Mouse (Mus musculus) limb, embryonic 14.5 days (tissue): ENCODE results near the gene Nol6. TPM values are rescaled to one million over a fixed set of nuclear protein-coding genes. Genes with fewer than 3 reads are reported as not detected.

ENCODE experiments used
- ATAC-seq: fragments of 200-750 bp; cut with Nextera tagmentation; 2 replicates; pipeline ENCODE4 v1.8.0; 2017; ENCODE audit warnings: low read depth, moderate number of reproducible peaks, moderate TSS enrichment; ENCODE audit not compliant: low FRiP score
- DNase-seq: peaks from one replicate; pipeline ENCODE4 v3.0.0-alpha.2; 2015; ENCODE audit warnings: low spot score
- H3K27ac ChIP-seq: fragments of 300-500 bp; sonication (generic); replicated peaks from 2 replicates; pipeline ENCODE4 v1.5.1; 2014; ENCODE audit warnings: low read depth, mild to moderate bottlenecking, low read length, moderate library complexity, mixed read lengths
- H3K27me3 ChIP-seq: fragments of 300-500 bp; sonication (generic); 2 replicates; pipeline ENCODE4 v1.6.1; 2014; ENCODE audit warnings: low read length, mixed read lengths; ENCODE audit not compliant: control insufficient read depth, insufficient read depth
- H3K36me3 ChIP-seq: fragments of 300-500 bp; sonication (generic); 2 replicates; pipeline ENCODE4 v1.6.1; 2014; ENCODE audit warnings: mild to moderate bottlenecking, low read length, moderate library complexity, mixed read lengths; ENCODE audit not compliant: control insufficient read depth, insufficient read depth
- H3K4me1 ChIP-seq: fragments of 300-500 bp; sonication (generic); 2 replicates; pipeline ENCODE4 v1.6.1; 2014; ENCODE audit warnings: antibody characterized with exemption, low read length, mixed read lengths; ENCODE audit not compliant: control insufficient read depth, insufficient read depth
- H3K4me2 ChIP-seq: fragments of 300-500 bp; sonication (generic); replicated peaks from 2 replicates; pipeline ENCODE4 v1.6.1; 2014; ENCODE audit warnings: low read depth, mild to moderate bottlenecking, low read length, moderate library complexity; ENCODE audit not compliant: severe bottlenecking
- H3K4me3 ChIP-seq: fragments of 300-500 bp; sonication (generic); replicated peaks from 2 replicates; pipeline ENCODE4 v1.5.1; 2014; ENCODE audit warnings: low read length
- H3K9ac ChIP-seq: fragments of 300-500 bp; sonication (generic); 2 replicates; pipeline ENCODE4 v1.6.1; 2014; ENCODE audit warnings: mild to moderate bottlenecking, low read depth, low read length, moderate library complexity; ENCODE audit not compliant: severe bottlenecking
- H3K9me3 ChIP-seq: fragments of 300-500 bp; sonication (generic); 2 replicates; pipeline ENCODE4 v1.6.1; 2016; ENCODE audit warnings: low read length; ENCODE audit not compliant: control insufficient read depth
- POLR2A ChIP-seq: fragments of 200-500 bp; IDR thresholded peaks from 2 replicates; pipeline ENCODE4 v1.8.0; 2012; ENCODE audit warnings: inconsistent platforms, mild to moderate bottlenecking, moderate library complexity, borderline replicate concordance; ENCODE audit not compliant: insufficient read depth, insufficient read length; ENCODE audit errors: extremely low read depth
- WGBS: fragments of 180-500 bp; shearing (Covaris S2); extraction: QIAGEN DNeasy Blood & Tissue Kit; methylation state at CpG from one replicate; pipeline ENCODE4 v1.1.7; 2014; 5-methylcytosine and 5-hydroxymethylcytosine counted together
- polyA plus RNA-seq, 2 experiments: library from polyadenylated mRNA; depleted of rRNA in 1 of 2; stranded (reverse) in 1 of 2; unstranded in 1 of 2; fragments of >200 nt; fragmentation: Nextera tagmentation in 1 of 2; extraction: Ambion mirVana in 1 of 2; gene quantifications; 2 replicates each; pipeline versions ENCODE4 v1.2.1 to v1.2.3; 2012 to 2014

Nol6 gene
- polyA plus RNA-seq, 2 experiments: 29.2 to 39.1 TPM

DNA sequence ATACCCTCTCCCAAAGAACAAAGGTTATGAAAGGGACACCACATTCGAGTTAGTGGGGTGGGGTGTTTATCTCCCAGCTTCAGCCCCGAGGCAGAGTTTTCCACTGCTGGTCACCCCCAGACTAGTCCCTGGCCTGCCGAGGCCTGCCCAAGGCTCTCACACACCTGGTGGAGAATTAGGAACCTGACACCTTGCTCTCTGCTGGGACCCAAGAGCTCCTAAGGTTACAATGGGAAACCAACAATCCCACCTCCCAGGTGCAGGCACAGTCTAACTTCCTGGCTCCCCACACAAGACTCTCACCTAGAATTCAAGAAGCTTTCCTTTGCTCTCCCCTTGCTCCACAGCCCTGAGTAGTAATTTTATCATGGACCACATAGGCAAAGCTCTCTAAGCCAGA, 7.4 kb downstream of the Nol6 start:
- no peak for DNase-seq
- ATAC-seq: no peak
- whole genome bisulfite sequencing: 73% methylated on average over 3 of the region's 3 CpGs

DNA sequence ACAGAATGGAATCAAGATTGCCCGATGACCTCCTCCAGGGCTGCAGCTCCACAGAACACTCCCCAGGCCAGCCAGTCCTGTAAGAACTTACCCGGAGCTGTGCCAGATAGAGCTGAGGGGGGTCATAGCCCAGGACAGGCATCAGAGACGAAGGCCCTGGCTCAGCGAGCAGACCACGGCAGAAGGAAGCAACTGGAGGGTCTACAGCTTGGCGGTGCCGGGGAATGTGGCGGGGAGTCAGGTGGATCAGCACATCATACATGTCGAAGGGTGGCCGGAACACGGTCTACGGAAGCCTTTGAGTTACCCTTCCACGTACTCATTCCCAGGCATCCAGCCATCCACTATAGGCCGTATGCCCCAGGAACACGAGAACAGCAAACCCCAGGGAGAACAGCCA, 8.5 kb downstream of the Nol6 start:
- 94% methylated on average over 15 of the region's 15 CpGs for WGBS
- ATAC-seq (no peak), DNase-seq (no peak)
- no peaks in the 10 kb centered on the region for H3K27me3 ChIP-seq
- H3K9me3 ChIP-seq: no peaks in the 10 kb centered on the region
- no peaks in the 10 kb centered on the region for H3K4me1 ChIP-seq
- no peak for TF ChIP-seq POLR2A
- no peak overlapping the region for H3K4me2 ChIP-seq
- H3K36me3 ChIP-seq: peaks cover 68% of the 10 kb centered on the region
- H3K4me3 ChIP-seq: no peak overlapping the region
- H3K9ac ChIP-seq: no peak overlapping the region
- H3K27ac ChIP-seq: no peak overlapping the region

More for the DNA sequence above, 7.4 kb downstream of the Nol6 start:
- Histone ChIP-seq H3K9me3 (no peaks in the 10 kb centered on the region), H3K27ac (no peak overlapping the region), H3K36me3 (peaks cover 78% of the 10 kb centered on the region), H3K4me1 (no peaks in the 10 kb centered on the region), H3K4me2 (no peak overlapping the region), H3K27me3 (no peaks in the 10 kb centered on the region), H3K9ac (no peak overlapping the region), H3K4me3 (no peak overlapping the region)
- no peak for TF ChIP-seq POLR2A

DNA sequence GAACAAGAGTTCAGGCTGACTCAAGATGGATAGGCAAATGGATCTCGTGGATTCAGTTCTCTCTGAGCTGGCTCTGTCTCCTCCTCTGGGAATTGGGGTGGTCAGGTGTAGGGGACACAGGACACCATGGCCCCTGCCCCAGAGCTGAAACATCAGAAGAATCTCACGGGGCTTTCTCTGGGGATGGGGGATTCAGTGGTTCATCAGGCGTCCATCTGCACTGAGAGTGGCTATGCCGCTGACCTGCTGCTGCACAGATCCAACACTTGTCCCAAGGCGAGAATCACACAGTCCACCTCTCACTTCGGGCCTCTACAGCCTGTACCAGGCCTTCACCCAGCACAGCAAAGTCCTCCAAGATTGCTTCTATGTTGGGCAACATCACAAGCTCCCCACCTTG, 9.2 kb downstream of the Nol6 start:
- no peak overlapping the region for H3K27ac ChIP-seq
- ATAC-seq (no peak), DNase-seq (no peak)

DNA sequence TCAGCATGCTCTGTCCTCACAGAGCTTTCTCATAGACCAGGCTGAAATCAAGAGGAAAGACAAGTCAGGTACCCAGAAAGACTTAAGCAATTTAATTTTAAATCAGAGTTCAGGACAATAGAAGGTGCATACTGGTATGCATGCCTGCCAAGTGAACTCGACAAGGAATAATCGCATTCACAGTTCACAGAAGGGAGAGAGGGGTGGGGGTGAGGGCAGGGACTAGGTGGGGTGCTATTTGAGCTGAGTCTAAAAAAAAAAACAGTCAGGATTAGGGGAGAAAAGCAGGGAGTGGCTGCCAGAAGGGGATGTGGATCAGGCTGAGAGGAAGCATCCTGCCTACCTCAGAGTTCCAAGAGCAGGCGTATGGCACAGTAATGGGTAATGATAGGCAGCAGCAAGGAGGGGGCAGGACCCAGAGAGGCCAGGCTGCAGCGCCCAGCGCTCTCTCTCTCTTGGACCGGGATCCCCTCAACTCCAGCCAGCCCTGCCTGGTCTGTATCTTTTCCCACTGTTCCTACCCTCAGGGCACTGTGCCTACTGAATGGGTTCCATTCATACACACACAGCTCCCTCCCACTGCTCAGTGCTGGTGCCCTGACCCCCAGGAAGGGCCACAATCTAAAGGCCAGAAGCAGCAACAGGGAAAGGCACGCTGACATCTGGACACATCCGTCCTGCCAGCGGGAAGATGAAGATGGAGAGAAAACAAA, 9.7 kb downstream of the Nol6 start:
- Histone ChIP-seq H3K9me3 (no peaks in the 10 kb centered on the region), H3K27me3 (no peaks in the 10 kb centered on the region), H3K27ac (no peak overlapping the region), H3K4me3 (no peak overlapping the region), H3K36me3 (peaks cover 55% of the 10 kb centered on the region), H3K9ac (no peak overlapping the region), H3K4me1 (no peaks in the 10 kb centered on the region), H3K4me2 (no peak overlapping the region)
- DNase-seq (no peak), ATAC-seq (no peak)
- WGBS: 86% methylated on average over 8 of the region's 9 CpGs
- no peak for TF ChIP-seq POLR2A

More for the DNA sequence above, 9.2 kb downstream of the Nol6 start:
- whole genome bisulfite sequencing: 90% methylated on average over 6 of the region's 6 CpGs
- no peak for TF ChIP-seq POLR2A
- H3K36me3 ChIP-seq: peaks cover 61% of the 10 kb centered on the region
- H3K4me2 ChIP-seq: no peak overlapping the region
- no peaks in the 10 kb centered on the region for H3K9me3 ChIP-seq
- H3K4me3 ChIP-seq: no peak overlapping the region
- H3K4me1 ChIP-seq: no peaks in the 10 kb centered on the region
- H3K27me3 ChIP-seq: no peaks in the 10 kb centered on the region
- no peak overlapping the region for H3K9ac ChIP-seq

- H3K9me3 ChIP-seq: no peaks in the 10 kb centered on the region
- no peak overlapping the region for H3K4me3 ChIP-seq
- H3K4me1 ChIP-seq: no peaks in the 10 kb centered on the region
- no peak overlapping the region for H3K4me2 ChIP-seq
- DNase-seq: no peak
- no peak for TF ChIP-seq POLR2A
- no peaks in the 10 kb centered on the region for H3K27me3 ChIP-seq
- 80% methylated on average over 10 of the region's 10 CpGs for WGBS
- H3K9ac ChIP-seq: no peak overlapping the region
- no peaks in the 10 kb centered on the region for H3K36me3 ChIP-seq
- no peak for ATAC-seq
- H3K27ac ChIP-seq: no peak overlapping the region
Measured at GRCm38 (mm10) chr4:41108717-41109425, 15.4 kb downstream of the Nol6 start.
